Mouse (Mus musculus): ENCODE measurements at regions not wholly inside any gene's neighbourhood (a gene's known extent, or its start where the extent isn't known, plus 50 kb on each side); places are given as distances from the start of the nearest gene placed in this dataset.
"Not testable (repeated sequence)": the region's sequence is repeated elsewhere in the genome, so short reads cannot be mapped to it uniquely, and the experiment has no call there.

DNA sequence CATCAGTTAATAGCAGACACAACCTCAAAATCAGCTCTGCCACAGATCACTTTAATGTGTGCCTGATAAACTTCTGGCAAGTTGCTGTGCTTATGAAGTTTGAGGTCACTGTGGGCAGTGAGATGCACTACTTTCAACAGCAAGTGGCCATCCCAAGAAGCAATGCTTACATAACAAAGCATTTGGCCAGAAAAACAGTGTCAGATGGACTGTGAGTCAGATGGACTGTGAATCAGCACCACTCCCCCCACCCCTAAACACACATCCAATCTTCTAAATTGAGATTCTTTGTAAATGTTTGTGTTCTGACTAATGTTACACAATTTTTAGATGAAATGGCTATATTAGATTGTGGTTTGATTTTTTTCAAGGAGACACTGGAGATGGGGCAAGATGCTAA, 550.7 kb downstream of the Nxph1 start:
- peak; percentile 2 for DNase-seq

DNA sequence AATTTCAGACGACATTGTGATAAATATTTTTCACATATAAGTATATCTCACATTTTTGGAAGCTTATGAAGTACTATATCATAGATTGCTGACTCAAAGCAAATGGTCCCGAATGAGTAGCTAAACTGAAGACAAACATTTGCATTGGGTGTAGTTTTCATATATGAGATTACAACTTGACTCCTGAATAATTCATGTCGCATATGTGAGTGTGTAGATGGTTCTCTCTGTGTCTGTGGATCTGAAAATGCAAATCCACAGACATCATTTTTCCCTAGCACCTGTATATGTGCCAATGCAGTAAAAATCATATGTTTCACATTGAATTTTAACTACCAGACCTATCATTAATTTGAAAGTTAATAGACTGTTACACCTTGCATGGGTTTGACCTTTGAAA, 586.2 kb downstream of the Nxph1 start:
- no peak for DNase-seq

DNA sequence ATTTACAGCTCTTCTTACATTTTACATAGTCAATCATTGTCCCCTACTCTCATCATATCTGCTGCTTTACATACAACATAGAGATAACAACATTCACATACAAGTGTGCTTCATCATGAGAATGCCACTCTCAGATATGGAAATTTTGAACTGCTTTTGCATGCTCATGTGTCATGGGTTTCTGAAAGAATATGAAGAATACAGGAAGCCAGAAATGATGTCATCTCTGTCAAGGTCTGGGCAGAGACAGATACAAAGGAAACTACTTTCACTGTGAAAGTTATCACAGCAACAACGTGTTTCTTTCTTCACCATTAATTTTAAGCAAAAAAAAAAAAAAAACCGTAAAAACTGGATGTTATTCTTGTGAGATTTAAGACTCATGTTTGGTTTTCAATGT, 590.5 kb downstream of the Nxph1 start:
- no peak for DNase-seq

DNA sequence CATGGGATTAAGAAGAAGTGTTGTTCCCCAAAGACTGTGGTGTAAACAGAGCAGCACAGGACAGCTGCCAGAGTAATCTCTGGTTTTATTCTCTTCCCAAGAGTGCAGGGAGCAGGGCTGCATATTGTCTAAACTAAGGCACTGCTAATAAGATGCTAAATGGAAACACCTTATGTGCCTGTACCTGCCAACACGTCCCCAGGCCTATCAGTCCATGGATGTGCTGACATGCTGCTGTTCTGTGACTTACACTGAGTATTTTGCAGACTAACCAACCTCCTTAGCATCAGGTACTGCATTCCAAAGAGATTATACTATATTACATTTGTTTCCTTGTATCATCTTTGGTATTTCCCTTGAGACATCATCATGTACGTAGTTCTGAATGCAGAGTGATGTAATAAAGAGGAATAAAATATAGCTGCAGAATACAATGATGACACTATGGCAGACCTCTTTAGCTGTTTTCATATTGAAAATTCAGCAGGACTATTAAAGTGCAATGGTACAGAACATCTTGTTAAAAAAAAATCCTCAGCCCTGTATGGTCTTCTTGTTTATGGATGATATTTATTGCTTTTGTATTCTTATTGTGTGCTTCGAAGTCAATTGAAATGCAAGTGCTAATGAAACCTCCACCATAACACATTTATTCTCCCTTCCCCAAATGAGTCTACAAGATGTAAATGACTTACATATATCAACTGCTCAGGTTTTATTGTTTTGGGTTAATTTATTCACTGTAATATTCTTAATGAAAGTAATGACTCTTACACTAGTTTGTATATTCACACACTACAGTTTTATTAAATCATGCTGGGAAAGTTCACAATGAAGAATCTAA, 602.1 kb downstream of the Nxph1 start:
- DNase-seq: no peak

DNA sequence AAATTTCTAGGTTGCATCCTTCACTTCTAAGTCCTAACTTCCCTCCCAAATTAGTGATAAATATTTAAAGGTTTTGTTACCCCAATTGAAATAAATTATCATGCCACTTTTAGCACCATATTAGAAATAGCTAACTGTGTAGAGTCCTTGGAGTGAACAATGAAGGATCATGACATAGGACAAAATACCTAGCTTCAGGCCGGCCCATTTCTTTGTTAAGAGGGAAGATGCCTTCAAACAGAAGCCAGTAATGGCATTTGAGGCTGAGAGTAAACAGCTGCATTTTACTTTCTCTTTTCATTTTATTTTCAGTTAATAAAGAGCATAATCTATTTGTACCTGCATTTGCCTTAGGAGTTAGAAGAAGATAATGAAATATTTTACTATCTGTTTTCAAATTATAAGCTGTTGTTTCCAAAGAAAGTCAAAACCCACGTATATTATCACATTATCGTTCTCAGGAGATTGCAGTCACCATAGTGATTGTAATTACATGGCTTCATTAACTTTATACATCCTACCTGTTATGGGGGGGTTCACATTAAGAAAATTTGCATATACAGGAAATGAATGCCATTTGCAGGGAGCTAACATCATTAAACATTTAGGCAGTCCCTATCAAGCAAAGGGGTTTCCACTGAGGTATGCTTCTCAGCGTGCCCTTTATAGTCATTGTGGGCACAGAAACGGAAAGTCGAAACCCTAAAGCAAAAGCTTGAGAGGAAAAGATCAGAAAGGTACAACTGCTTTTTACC, 615.2 kb downstream of the Nxph1 start:
- no peak for DNase-seq

DNA sequence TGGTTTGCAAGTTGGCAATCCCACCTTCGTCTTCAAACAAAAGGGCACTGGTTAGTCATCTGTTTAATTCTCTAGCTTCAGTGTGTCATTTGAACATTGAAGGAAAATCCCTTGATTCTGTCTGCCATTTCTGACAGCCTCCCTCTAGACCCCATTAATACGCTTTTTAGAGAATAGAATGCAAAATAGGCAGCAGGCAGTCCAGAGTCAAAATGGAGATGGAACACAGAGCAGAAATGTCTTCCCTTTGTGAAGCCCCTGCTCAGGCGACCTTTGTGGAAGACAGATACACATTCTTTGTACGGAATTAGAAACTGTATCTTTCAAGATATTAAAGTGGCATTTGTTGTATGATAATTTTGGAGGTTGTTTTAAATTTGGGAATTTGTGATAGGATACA, 623.6 kb downstream of the Nxph1 start:
- no peak for DNase-seq

DNA sequence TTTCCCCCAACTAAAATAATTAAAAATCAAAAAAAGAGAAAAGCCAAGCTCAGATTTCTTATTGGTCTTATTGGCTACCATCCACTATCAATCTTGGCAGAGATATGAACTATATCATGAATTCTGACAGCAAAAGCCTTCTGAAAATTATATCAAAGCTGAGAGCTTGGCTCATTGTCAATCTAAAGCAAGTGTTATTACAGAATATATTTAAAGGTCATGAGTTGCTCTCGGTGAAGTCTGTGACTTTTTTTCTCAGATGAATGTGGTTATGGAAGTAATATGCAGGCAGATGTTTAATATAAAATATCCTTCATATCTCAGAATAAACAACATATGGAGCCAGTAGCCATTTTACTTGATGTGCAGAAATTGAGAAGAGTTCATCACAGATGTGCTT, 645.2 kb downstream of the Nxph1 start:
- DNase-seq: no peak

DNA sequence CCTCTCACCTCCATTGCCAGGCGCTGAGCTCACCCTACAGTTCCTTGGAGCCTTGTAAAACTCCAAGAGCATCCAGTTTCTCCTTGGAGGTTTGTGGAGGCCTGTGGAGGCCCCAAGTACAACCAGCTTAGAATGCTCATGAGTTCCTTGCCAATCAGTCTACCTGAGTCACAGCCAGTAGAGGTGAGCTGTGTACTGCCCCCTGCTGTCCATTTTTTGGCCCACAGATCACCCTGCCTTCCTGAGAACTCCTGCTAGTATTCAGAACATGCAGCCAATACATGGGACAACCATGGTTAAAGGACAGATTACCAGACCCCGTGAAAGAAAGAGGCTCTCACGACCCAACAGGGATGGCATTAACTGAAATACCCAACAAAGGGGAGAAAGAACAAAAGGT, 651.2 kb downstream of the Nxph1 start:
- DNase-seq: no peak

DNA sequence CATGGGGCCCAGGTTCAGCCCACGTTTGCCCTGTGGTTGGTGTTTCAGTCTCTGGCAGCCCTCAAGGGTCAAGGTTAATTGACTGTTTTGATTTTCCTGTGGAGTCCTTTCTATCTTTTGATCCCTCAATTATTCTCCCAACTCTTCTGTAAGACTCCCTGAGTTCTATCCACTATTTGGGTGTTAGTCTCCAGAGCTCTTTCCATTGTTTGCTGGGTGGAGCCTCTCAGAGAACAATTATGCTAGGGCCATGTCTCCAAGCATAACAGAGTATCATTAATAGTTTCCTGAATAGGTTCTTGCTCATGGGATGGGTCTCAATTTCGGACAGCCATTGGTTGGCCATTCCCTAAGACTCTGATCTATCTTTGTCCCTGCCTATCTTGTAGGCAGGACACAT, 685.7 kb downstream of the Nxph1 start:
- no peak for DNase-seq

DNA sequence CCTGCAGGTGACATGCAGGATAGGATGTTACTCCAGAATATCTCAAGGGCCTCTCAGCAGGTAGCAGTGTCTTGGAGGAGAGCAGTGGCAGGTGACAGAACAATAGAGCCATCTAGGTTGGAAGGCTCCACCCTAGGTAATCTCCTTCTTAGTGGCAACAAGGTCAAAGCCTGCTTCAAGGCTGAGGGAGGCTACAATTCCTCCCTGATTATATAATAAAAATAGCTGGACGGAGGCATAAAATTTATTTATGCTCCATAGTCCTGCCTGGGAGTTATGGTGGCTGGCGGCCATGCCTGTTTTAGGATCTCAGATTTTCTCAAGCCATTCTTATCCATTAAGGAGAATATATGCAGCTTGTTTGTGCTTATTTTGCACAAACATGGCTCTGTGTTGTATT, 695.2 kb downstream of the Nxph1 start:
- not testable (repeated sequence) for DNase-seq

DNA sequence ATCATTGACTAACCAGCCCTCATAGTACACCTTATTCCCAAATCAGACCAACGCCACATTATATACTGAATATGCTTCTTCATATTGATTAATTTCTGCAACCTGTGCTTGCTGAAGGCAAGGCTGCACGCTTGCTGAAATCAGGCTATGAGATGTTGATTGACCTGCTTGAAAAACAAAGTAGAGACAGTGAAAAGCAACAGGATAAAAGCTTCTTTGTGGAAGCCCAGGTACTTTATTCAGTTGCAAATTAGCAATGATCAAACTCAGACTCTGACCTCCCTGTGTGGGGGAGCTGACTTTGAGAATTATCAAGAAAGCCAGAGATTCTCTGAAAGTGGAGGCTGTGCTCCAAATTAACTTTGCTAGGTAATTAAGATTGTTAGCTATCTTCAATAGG, 695.7 kb downstream of the Nxph1 start:
- DNase-seq: not testable (repeated sequence)

DNA sequence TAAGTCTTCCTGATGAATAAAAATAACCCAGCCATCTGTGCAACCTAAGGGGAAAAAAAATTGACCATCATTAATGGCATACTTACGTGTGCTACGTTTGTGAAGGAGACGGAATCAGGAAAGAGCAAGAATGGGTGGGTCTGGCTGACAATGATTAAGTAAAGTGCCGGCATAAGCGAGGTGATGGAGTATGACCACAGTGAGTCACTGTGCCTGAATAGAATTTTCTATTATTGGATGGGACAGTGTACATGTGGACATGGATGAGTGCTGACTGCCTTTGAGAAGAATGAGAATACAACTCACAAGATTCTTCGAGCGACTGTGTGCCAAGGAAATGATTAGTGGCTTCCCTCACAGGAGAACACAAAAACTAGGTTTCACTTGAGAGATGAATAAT, 711.4 kb downstream of the Nxph1 start:
- no peak for DNase-seq

DNA sequence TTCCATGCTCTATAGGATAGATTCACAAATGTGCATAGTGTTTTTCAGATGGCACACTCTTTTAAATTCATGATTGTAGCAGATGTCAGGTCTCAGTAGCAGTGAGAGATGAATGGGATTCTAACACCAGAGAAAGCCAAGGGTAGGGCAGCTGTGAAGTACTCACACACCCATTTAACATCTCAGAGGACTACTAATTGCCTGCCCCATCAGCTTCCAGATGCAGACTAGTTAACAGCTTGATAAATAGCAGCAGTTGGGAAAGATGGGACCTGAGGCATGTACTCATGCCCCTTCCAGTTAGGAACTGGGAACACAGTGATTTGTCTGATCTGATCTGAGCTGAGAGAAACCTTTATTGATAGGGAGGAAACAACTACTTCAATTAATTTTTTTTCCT, 737.0 kb downstream of the Nxph1 start:
- DNase-seq: no peak

DNA sequence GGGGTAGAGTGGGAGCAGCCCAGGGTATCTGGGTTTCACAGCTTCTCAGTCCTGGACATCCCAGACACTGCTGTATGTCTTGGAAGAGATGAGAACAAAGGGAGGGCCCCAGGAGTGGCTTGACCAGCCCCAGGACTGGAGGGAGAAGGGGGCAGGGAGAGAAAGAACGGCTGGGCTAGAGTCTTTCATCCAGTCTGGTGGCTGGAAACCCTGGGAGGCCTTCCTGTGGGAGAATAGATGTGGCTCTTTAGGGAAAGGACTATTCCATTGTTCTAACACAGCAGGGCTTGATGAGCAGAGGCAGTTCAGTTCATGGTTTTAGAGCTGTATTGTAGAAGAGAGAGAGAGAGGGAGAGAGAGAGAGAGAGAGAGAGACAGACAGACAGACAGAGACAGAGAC, 745.5 kb downstream of the Nxph1 start:
- DNase-seq: no peak

DNA sequence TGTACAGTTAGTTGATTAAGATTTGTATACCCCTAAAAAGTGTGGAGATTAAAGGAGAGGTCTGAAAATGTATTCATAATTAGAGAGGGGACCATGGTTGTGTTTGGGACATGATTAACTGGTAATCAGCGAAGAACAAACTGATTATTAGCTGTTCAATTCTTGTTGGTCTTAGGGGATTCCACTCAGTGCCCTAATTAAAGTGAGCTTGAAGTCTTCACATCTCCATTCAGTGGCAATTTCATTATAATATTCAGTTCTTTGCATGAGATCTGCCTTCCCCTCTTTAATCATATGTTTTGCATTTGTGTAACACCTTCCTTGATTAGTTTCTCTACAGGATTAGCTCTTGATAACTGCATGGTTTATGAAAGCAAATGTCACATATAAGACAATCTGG, 749.5 kb downstream of the Nxph1 start:
- DNase-seq: no peak

DNA sequence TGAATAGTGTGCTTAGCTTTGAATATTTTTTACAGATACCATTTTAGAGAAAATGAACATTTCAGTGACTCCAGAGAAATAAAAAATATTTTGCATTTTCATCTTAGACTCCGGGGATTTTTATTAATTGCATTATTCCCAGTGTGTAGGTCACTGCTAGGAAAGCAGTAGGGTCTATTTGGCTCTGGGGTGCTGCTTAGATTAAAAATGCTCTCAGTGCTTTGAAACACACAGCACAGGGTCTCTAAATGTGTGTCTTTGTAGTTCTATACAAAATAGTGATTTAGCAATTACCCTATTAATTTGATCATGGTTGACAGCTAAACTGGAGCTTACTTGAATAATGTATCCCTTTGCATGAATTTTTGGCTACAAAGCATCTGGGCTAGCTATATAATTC, 750.0 kb downstream of the Nxph1 start:
- DNase-seq: no peak

Measured in right cerebral cortex, adult 18-20 months (tissue).